Mouse (Mus musculus) bone marrow, adult 2 months (tissue): ENCODE measurements at regions not wholly inside any gene's neighbourhood (a gene's known extent, or its start where the extent isn't known, plus 50 kb on each side); places are given as distances from the start of the nearest gene placed in this dataset.
"Not testable (repeated sequence)": the region's sequence is repeated elsewhere in the genome, so short reads cannot be mapped to it uniquely, and the experiment has no call there.

Source experiments
- CTCF ChIP-seq: fragments of 200-500 bp; IDR thresholded peaks from 2 replicates; pipeline ENCODE4 v1.5.1; 2011; ENCODE audit warnings: low read length, control low read depth; ENCODE audit not compliant: control insufficient read depth, insufficient read depth
- POLR2A ChIP-seq: fragments of 200-500 bp; IDR thresholded peaks from 2 replicates; pipeline ENCODE4 v1.6.1; 2011; ENCODE audit warnings: low read depth, mild to moderate bottlenecking, control low read depth, low read length, borderline replicate concordance; ENCODE audit not compliant: control insufficient read depth

DNA sequence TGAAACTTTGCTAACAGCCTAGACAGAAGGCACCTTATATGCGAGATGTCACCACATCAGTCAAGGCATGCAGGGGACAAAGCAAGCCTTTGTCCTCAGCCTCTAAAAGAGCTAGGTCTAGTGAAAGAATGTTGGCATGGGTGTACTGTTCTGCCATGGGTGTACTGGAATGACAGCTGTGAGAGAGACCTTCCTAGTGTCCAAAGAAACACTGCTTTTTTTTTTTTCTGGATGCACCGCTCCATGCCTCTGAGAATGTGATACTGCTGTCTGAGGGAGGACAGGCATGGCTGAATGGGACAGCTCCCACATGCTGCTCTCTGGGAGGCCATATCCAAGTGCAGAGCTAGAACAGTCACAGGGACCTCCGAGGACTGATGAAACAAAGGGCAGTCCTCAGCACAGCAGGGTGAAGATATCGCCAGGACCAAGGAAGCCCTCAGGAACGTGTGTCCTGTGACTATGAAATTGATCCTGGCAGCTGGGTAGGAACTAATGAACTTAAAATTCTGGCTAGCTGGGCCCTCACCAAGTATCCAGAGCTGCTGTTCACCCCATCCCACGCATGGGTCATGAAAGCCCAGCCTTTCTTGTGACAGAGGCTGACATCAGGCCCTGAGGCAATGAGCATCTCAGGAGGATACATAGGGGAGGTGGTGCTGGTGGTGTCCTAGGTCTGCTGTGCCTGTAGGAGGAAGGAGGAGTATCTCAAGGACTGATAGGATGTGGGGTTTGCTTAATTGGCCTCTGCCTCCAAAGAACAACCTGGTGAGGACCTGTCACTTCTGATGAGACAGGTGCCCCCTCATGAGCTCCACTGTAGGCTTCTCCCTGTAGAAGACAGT is 84.6 kb downstream of the Ddx11 start:
- not testable (repeated sequence) for TF ChIP-seq CTCF, POLR2A
